Mouse (Mus musculus) urinary bladder, adult 18-20 months (tissue): Measurements from ENCODE around the gene Gm10643.

Experiments used
- DNase-seq, 2 experiments: peaks; one replicate each; pipeline ENCODE4 v3.0.0; 2022; ENCODE audit warnings: low spot score in 2 of 2, mixed read lengths in 2 of 2

The Gm10643 gene

GRCm38 (mm10) chr8:84042066-84042947 lies 22.6 kb downstream of the Gm10643 start, which contains the start of gene Il27ra:
TSS of gene Il27ra (minus strand) at chr8:84042589.
- DNase-seq: peak; percentile 35 to 55

GRCm38 (mm10) chr8:84039050-84039449 lies 25.9 kb downstream of the Gm10643 start:
- peak in 1 of 2 experiments; percentile 50 for DNase-seq

- no peak for DNase-seq
Observed at GRCm38 (mm10) chr8:84038015-84038414, 26.9 kb downstream of the Gm10643 start.

- no peak for DNase-seq
Observed at GRCm38 (mm10) chr8:84032777-84033176, 32.2 kb downstream of the Gm10643 start.

GRCm38 (mm10) chr8:84029272-84029671 lies 35.7 kb downstream of the Gm10643 start:
- DNase-seq: no peak

- DNase-seq: no peak
Observed at GRCm38 (mm10) chr8:84027449-84027848, 37.5 kb downstream of the Gm10643 start.

- DNase-seq: no peak
Observed at GRCm38 (mm10) chr8:84025863-84026262, 39.1 kb downstream of the Gm10643 start.

GRCm38 (mm10) chr8:84024171-84024570 lies 40.8 kb downstream of the Gm10643 start:
- DNase-seq: no peak

GRCm38 (mm10) chr8:84023631-84024030 lies 41.3 kb downstream of the Gm10643 start:
- no peak for DNase-seq

GRCm38 (mm10) chr8:84023085-84023484 lies 41.9 kb downstream of the Gm10643 start:
- peak; percentile 59 to 74 for DNase-seq

- DNase-seq: no peak
Observed at GRCm38 (mm10) chr8:84021569-84021968, 43.4 kb downstream of the Gm10643 start.

GRCm38 (mm10) chr8:84021096-84021495 lies 43.8 kb downstream of the Gm10643 start, which contains the start of gene Palm3:
TSS of gene Palm3 (plus strand) at chr8:84021471.
- no peak for DNase-seq

- no peak for DNase-seq
Observed at GRCm38 (mm10) chr8:84019738-84020137, 45.2 kb downstream of the Gm10643 start.

GRCm38 (mm10) chr8:84015833-84016232 lies 49.1 kb downstream of the Gm10643 start:
- no peak for DNase-seq
